Mouse (Mus musculus) thymus, postnatal 4 days (tissue): Measurements from ENCODE around the gene Ppp1r36.
"Not testable (repeated sequence)": the region's sequence is repeated elsewhere in the genome, so short reads cannot be mapped to it uniquely, and the experiment has no call there.

ENCODE experiments used
- DNase-seq: peaks from one replicate; pipeline ENCODE4 v3.0.0; 2021

Gene Ppp1r36

GRCm38 (mm10) chr12:76458445-76458844 is 41.1 kb downstream of the Ppp1r36 start:
- not testable (repeated sequence) for DNase-seq

- no peak for DNase-seq
Observed at GRCm38 (mm10) chr12:76459032-76459431, 41.7 kb downstream of the Ppp1r36 start.

- DNase-seq: no peak
Observed at GRCm38 (mm10) chr12:76463391-76463790, 46.1 kb downstream of the Ppp1r36 start.

GRCm38 (mm10) chr12:76464651-76465252 is 47.4 kb downstream of the Ppp1r36 start:
- DNase-seq: no peak

GRCm38 (mm10) chr12:76466651-76467050 is 49.3 kb downstream of the Ppp1r36 start:
- no peak for DNase-seq

- no peak for DNase-seq
Observed at GRCm38 (mm10) chr12:76467256-76467655, 49.9 kb downstream of the Ppp1r36 start.

- peak; percentile 80 for DNase-seq
Observed at GRCm38 (mm10) chr12:76472046-76472445, 54.7 kb downstream of the Ppp1r36 start.

- DNase-seq: no peak
Observed at GRCm38 (mm10) chr12:76473562-76474245, 56.4 kb downstream of the Ppp1r36 start.

GRCm38 (mm10) chr12:76474246-76474583 is 56.9 kb downstream of the Ppp1r36 start:
- no peak for DNase-seq

- no peak for DNase-seq
Observed at GRCm38 (mm10) chr12:76474802-76475201, 57.5 kb downstream of the Ppp1r36 start.

- no peak for DNase-seq
Observed at GRCm38 (mm10) chr12:76476146-76476545, 58.8 kb downstream of the Ppp1r36 start.

- DNase-seq: no peak
Observed at GRCm38 (mm10) chr12:76478309-76479023, 61.1 kb downstream of the Ppp1r36 start.

- DNase-seq: no peak
Observed at GRCm38 (mm10) chr12:76479174-76479573, 61.8 kb downstream of the Ppp1r36 start.

- no peak for DNase-seq
Observed at GRCm38 (mm10) chr12:76479836-76480495, 62.6 kb downstream of the Ppp1r36 start.

- no peak for DNase-seq
Observed at GRCm38 (mm10) chr12:76482446-76482845, 65.1 kb downstream of the Ppp1r36 start.

GRCm38 (mm10) chr12:76482948-76483347 is 65.6 kb downstream of the Ppp1r36 start:
- DNase-seq: no peak

GRCm38 (mm10) chr12:76484881-76485280 is 67.5 kb downstream of the Ppp1r36 start:
- DNase-seq: no peak

- no peak for DNase-seq
Observed at GRCm38 (mm10) chr12:76485381-76485780, 68.0 kb downstream of the Ppp1r36 start.

- DNase-seq: no peak
Observed at GRCm38 (mm10) chr12:76486943-76487342, 69.6 kb downstream of the Ppp1r36 start.
